Mouse (Mus musculus) thymus, postnatal 25 days (tissue): ENCODE data around the gene Vmn2r52.
"Not testable (repeated sequence)": the region's sequence is repeated elsewhere in the genome, so short reads cannot be mapped to it uniquely, and the experiment has no call there.

Experiments
- DNase-seq: peaks from one replicate; pipeline ENCODE4 v3.0.0; 2022

Gene Vmn2r52

DNA sequence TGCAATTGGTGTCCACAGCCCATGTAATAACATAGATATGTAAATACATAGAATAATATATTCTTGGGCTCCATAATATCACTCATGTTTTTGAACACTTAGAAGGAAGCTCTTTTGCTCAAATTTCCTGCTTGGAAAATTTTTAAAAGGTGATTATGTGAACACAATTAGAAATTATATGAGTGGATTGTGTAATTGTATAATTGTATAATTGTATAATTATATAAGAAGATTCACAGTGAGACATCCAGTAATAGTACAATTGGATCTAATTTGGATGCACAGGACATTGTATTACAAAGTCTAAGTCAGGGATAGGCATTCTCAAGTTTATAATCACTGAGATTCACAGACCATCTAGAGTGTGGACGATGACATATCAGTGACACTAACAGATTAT, at the start of gene Vmn2r52:
Vmn2r52 (minus strand) TSS at position 101 of the 400 bp plus-strand sequence.
- DNase-seq = no peak

DNA sequence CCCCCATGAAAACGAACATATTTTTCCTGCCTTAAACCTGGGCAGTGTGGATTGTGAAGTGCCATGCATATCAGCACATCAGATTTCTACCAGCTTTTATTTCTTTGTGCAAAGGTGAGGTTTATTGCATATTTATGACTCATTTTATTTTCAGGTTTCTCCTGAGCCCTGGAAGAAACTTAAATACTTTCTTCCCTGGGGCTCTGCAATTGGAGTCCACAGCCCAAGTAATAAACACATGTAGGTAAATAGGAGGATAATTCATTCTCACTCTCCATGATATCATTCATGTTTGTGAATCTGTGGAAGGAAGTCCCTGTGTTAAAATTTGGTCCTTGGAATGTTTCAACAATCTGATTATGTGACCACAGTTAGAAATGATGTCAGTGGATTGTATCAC, 70.7 kb downstream of the Vmn2r52 start, which contains the start of gene Vmn2r51:
Vmn2r51 (minus strand) TSS at position 101 of the 400 bp plus-strand sequence.
- not testable (repeated sequence) for DNase-seq
